Mouse (Mus musculus): ENCODE measurements around the gene Klhl10.

The Klhl10 gene

DNA sequence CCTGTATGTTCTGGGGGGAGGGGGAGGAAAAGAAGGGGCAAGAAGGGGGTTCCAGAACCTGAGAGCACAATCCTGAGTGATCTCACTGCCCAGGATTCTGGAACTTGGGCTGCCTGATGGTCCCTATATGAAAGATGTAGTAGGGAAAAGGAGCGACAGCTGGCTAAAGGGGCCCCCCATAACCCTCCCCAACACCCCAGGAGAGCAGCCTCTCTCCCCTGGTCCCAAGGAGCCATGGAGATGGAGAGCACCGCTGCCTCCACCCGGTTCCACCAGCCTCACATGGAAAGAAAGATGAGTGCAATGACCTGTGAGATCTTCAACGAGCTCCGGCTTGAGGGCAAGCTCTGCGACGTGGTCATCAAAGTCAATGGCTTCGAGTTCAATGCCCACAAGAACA, at the start of gene Klhl10, which contains the start of gene Nt5c3b:
Gene Klhl10 (plus strand): TSS at position 121 of the 400 bp plus-strand sequence.
Gene Nt5c3b (minus strand): TSS at position 12 of the 400 bp plus-strand sequence.
- no peak for DNase-seq (ENCODE audit: low spot score)

DNA sequence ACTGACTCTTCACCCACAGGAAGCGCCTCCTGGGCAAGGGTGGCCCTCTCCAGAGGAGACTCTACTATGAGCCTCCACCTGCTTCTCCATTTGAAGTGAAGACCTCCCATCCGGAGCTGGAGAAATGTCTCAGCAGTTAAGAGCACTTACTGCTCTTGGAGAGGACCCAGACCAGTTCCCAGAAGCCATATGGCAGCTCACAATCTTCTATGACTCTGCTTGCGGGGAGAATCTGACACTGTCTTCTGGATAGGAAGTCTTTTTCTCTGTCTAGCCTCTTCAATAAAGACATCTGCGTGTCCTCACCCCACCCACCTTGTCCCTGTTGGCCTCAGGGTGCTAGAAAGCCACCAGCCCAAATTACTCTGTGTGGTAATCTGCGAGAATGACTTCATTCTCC, 48.8 kb upstream of the Klhl10 start:
- DNase-seq (ENCODE audit: low spot score): no peak

DNA sequence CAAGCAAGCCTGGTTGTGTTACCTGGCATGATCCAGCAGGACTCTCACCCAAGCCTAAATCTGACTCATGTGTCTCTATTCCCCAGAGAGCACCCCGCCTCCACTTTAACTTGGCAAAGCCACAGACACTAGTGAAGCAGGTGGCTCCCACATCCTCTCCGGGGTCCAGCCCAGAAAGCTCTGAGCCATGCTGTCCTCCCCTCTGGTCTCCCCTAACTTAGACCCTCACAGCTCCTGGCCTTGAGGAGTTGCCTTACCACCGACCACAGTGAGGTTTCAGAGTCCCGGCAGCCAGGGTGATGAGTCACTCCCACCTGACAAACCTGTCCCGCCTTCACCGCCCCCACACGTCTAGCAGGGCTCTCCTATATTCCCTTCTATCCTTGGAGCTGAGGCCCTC, 48.0 kb upstream of the Klhl10 start:
- DNase-seq (ENCODE audit: low spot score): no peak

DNA sequence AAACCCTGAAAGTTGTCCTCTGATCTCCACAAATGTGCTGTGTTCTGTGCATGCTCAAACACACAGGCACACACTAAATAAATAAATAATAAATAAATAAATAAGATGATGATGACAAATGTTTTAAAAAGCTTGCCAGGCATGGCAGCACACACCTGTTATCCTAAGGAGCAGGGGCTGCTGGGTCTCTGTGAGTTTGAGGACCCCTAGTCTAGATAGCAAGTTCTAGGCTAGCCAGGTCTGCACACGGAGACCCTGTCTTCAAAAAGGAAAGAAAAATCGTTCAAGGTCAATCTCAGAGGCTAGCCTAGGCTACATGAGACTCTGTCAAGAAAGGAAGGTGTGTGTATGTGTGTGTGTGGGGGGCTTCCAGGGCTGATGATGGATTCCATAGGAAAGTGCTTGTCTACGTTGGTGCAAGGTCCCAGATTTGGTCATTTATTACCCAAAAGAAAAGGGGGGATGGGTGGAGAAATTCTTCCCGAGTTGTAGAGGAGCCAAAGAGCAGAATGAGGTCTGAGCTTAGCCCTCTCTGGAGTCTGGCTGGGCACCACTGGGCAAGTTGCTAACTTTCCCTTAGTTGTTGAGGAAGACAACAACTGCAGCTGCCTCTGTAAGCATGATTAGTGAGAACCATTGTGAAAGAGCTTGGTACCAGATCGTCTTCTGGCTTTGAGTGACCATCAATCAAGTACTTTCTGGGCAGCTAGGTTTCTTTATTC, 47.2 kb upstream of the Klhl10 start:
- DNase-seq (ENCODE audit: low spot score): no peak

DNA sequence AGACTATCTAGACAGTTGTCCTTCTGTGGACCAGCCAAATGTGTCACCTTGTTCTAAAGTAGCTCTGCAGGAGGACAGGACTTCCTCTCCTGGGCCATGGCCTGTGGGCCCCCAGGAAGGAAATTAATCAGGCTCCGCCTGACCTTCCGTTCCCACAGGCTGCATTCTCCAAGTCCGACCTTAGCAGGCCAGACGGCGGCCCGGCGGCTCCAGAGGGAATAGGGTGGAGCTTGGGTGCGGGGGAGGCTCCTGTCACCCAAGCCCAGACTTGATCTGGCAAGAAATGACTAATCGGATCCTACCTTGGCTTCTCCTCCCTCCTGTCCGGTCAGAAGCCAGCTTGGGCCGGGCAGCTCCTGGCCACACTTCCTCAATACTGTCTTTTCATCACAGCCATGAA, 46.5 kb upstream of the Klhl10 start:
- no peak for DNase-seq (ENCODE audit: low spot score)

GRCm38 (mm10) chr11:100395861-100396631, 45.7 kb upstream of the Klhl10 start:
- DNase-seq (ENCODE audit: low spot score): peak; percentile 45

DNA sequence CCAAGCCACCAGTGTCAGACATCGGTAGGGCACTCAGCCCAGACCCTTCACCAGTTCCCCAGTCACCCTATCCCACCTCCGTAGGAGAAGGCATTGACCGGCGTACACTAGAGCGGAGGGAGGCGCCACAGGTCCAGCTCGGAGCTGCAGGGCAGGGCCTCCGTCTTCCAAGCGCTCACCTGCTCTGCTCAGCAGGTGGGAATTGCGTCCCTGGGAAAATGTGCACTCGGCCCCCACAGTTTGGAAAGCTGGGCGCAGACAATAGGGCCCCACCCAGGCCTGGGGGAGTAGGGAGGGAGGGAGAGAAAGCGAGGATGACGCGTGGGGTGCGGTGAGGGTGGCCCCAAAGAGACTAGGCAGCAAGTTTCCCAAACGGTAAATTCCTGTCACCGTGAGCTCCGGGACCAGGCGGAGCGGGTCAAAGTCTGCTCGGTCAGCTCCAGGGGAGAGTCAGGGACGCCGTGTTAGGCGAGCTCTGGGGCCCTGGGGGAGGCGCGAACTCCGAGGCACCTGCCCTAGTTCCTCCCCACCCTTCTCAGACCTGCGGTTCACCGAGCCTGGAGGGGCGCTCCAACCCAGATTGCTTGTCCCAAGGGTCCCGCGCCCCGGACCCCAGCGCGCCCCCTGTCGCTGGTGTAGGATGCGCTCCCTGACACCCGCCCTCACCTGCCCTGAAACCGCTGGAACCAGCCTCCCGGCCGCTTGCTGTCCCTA, 44.7 kb upstream of the Klhl10 start:
- DNase-seq (ENCODE audit: low spot score): no peak

DNA sequence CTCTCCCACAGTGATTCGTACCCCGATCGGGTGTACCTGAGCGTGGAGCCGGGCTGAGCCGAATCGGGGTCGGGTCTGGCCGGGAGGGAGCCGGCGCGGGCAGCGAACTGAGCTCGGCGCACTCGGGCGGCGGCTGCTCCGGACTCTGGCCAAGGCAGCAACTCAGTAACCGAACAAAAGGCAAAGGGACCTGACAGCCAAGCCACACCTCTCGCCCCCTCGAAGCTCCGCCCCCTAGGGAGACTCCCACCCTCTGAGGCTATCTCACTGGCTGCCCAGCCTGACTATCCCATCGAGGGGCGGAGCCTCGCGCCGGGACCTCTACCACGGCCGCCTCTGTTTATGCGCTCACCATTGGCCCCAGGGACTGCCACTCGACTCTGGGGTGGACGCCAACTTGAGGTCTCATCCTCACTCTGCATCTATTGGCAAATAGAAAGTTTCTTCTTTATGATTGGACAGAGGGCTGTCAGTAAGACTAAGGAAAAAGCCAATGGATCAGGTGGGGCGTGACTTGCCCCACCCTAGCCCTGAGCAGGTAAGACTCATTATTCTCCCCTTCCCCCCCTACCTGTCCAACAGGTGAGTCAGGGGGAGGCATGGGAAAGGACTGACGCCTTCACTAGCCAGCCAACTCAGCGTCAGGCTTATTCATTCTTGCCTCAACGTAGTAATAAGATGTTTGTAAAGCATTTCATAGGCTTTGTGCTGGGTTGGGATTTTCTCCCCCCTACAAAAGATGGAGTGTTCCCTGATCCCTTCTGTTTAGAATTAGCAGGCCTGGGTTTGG, 43.9 kb upstream of the Klhl10 start, which contains the start of gene Jup:
Gene Jup (minus strand): TSS at position 164 of the 790 bp plus-strand sequence.
- peak; percentile 99 for DNase-seq (ENCODE audit: low spot score)

GRCm38 (mm10) chr11:100398517-100398916, 43.2 kb upstream of the Klhl10 start:
- DNase-seq (ENCODE audit: low spot score): no peak

GRCm38 (mm10) chr11:100399320-100399719, 42.4 kb upstream of the Klhl10 start:
- no peak for DNase-seq (ENCODE audit: low spot score)

DNA sequence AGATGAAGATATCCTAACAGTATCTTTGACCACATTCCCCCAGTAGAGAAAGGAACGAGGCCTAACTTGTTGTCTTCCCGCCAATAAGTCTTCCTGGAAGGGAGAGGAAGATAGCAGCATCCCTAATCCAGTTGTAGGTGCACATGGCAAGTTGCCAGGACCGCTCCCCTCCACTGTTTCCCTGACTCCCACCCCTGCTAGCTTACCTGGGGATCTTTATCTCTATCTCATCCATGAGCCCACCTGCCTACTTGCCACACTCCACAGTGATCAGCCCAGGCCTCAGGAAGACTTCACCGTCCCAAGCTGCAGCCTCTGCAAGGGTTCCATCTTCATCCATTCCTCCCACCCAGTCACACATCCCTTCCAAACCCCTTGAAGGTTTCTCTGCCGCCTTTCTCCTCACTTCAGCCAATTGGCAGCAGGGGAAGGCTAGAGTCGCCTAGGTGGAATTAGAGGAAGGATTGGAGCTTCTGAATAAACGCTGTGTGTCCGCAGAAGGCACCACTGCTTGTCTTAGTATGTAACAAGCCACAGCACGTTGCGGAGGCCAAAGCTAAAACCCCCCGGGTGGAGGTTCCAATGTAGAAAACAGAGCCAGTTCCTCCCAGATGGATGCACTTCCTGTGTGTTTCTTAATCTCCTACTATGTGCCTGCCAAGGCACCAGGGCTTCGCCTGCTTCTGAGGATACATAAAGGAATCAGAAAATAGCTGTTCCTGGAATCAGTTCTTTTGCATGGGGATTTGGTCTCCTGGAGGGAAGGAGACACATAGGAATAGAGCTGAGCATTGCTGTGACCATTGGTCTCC, 41.8 kb upstream of the Klhl10 start:
- DNase-seq (ENCODE audit: low spot score): no peak

DNA sequence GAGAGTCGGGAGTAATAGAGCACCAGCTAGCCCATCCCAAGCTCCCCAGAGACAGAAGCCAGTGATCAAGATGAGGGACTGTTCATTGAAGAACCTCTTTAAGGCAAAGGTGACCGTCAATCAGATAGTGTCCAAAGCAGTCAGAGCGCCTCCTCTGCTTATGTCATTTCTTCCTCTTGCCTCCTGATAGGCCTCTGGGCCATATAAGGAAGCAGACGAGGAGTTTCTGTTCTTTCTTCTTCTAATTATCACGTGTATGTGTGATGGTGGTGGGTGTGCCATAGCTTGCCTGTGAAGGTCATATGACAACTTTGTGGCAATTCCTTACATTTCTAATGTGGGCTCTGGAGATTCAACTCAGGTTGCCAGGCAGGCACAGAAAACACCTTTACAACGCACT, 40.9 kb upstream of the Klhl10 start:
- no peak for DNase-seq (ENCODE audit: low spot score)

- no peak for DNase-seq (ENCODE audit: low spot score)
Measured at GRCm38 (mm10) chr11:100402240-100402639, 39.5 kb upstream of the Klhl10 start.

DNA sequence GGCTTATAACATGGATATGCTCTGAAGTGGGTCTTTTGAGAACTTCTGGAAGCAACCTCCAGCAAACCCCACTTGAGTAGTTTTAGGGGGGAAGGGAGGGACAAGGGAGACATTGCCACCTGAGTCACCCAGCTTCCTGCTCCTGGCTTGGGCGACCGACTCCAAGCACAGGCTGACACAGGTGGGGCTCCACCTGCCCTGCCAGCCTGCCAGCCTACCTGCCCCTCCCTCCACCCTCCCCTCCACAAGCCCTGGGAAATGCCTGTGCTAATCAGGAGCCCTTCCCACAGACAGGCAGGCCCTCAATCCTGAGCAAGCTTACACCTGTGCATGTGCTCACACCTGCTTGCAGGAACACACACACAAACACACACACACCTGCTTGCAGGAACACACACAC, 39.0 kb upstream of the Klhl10 start:
- DNase-seq (ENCODE audit: low spot score): no peak

- DNase-seq (ENCODE audit: low spot score): no peak
Measured at GRCm38 (mm10) chr11:100403445-100404134, 38.1 kb upstream of the Klhl10 start.

- no peak for DNase-seq (ENCODE audit: low spot score)
Measured at GRCm38 (mm10) chr11:100404456-100405074, 37.2 kb upstream of the Klhl10 start.

DNA sequence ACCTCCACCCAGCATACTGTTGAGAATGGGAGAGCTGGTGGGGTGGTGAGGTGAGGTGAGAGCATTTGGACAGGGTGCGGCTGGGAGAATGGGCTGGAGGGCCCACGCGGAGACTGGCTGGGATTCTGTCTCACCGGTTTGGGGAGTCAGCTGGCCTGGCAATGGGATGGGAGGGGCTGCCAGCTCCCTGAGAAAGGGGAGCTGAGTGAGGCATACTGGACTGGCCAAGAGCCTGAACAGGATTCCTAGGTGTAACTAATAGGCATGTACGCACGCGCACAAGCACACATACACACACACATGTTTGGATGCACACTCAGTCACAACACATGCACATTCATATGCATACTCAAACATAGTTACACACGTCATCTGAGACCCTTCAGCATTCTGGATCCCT, 35.4 kb upstream of the Klhl10 start:
- no peak for DNase-seq (ENCODE audit: low spot score)

GRCm38 (mm10) chr11:100406995-100407705, 34.6 kb upstream of the Klhl10 start:
- DNase-seq (ENCODE audit: low spot score): no peak
